Mouse (Mus musculus): ENCODE data around the gene Grn.
A peak's percentile ranks its signal among the peaks of the same experiment; 100 is the strongest.

Gene Grn

DNA sequence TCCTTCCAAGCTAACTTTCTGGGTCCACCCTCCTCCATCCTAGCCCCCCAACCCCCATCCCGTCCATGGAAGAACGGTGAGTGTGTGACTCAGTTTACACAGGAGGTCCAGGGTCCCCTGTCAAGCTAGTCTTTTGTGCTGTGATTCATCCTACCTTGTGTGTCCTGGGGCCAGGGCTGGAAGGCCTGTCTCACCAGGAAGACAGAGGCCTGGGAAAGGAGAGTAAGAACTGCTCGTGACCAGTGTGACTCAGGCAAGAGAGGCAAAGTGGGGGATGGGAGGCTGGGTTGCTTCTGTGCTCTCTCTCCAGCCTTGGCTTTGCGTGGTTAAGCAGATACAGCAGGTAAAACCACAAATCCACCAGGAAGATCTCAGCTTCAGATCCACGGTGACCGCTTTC lies 5.4 kb upstream of the Grn start:
- DNase-seq (ENCODE audit: low read depth, low spot score), result no peak

DNA sequence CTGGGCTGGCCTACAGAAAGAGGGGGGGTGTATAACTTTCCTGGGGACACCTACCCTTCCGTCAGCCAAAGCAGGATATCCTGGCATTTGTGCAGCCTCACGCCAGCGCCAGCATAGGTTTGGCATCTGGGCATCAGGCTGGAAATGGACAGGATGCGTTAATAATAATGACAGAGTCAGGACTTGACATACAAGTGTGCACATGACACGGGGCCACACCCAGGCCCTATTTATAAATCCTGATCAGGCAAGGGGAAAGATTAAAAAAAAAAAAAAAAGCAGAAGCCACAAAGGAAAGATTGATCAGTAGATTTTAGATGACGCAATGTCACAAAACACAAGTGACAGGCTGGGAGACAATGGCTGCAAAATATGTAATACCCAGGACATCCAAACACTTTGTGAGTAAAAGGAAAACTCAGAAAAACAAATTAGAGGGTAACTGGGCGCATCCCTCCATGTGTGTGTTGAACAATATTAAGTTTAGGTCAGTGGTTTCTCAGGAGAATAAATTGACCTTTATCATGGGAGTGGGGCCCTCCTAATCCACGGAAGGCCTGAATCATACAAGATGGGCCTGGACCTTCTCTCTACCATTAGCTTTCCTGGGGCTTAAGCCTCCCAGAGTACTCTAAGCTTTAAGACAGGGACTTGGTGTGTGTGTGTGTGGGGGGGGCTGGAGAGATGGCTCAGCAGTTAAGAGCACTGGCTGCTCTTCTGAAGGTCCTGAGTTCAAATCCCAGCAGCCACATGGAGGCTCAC lies 4.4 kb upstream of the Grn start:
- DNase-seq (ENCODE audit: low read depth, low spot score), result no peak

DNA sequence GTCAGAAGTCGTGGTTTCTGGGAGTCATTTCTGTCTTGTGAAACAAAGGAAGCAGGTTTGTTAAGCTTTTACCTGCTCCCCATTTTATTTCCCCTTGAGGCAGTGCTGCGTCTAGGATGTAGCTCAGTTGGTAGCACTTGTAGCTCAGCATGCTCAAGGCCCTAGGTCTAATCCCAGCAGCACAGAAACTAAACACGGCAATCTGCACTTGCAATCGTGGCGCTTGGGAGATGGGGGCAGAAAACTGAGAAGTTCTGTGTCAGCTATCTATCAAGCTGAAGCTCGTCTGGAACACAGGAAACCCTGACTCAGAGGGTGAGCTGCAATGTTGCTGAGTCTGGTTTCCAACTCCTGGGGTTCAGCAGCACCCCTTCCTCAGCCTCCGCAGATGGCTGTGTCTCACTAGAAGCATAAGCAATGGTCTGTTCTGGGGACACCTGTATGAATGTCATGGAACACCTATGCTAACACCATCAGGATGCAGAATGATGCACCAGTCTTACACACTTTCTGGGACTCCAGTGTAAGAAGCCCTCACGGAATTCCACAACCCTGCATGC lies 1.1 kb upstream of the Grn start:
- no peak for DNase-seq (ENCODE audit: low read depth, low spot score)

DNA sequence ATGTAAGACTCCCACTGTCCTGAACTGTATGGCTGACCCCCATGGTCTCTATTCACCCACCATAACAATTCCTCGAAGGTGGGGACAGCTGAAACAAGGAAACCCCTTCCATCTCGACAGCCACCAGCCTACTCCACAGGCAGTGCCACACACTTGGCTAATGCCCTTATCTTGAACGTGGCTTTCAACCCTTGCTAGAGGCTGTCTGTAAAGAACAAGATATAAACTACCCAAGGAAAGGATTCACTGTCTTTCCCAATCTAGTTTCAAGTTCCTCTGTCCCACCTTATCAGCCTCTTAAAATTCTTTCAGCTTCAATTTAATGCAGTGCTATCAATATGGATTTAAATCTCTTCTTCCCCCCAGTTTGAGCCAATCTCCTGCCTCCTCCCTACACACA lies 564 bp upstream of the Grn start:
- no peak for DNase-seq (ENCODE audit: low read depth, low spot score)

DNA sequence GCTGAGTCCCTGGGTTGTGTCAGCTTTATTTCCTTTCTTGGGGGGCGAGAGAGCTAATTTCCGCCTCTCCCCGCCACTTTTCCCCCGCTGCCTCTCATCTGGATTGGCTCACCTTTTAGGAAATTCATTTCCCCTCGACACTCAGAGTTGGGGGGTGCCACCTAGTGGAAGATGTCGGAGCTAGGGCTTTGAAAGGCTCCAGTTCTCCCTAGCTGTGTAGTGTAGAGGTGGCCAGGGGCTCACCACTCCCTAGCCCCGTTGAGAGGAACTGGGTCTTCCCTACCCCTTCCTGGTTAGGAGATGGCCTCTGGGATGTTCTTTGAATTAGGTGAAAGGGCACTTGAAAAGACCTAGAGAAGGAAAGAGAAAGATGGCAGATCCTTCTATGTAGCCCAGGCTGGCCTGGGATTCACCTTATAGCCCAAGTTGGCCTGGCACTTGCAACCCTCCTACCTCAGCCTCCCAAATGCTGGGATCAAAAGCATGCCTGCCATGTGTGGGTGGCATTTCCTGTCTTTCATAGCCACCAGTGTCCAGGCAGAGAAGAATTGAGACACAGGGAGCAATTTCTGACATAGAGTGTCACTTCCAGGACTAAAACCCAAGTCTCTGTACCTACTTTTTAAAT lies 1.0 kb downstream of the Grn start:
- no peak for DNase-seq (ENCODE audit: low read depth, low spot score)

DNA sequence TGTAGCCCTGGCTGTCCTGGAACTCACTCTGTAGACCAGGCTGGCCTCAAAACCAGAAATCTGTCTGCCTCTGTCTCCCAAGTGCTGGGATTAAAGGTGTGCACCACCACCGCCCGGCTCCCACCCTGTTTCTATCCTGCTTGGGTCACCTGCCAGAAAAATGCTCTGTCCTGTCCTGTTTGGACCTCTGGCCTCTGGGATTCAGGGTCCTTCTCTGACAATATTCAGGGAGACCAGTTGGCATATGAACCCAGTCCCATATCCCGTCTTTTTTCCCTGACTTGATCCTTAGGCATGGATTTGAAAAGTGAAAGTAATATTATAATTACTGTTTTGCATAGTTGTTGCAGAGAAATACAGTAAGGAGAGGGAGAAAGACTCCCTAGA lies 1.6 kb downstream of the Grn start:
- no peak for DNase-seq (ENCODE audit: low read depth, low spot score)

DNA sequence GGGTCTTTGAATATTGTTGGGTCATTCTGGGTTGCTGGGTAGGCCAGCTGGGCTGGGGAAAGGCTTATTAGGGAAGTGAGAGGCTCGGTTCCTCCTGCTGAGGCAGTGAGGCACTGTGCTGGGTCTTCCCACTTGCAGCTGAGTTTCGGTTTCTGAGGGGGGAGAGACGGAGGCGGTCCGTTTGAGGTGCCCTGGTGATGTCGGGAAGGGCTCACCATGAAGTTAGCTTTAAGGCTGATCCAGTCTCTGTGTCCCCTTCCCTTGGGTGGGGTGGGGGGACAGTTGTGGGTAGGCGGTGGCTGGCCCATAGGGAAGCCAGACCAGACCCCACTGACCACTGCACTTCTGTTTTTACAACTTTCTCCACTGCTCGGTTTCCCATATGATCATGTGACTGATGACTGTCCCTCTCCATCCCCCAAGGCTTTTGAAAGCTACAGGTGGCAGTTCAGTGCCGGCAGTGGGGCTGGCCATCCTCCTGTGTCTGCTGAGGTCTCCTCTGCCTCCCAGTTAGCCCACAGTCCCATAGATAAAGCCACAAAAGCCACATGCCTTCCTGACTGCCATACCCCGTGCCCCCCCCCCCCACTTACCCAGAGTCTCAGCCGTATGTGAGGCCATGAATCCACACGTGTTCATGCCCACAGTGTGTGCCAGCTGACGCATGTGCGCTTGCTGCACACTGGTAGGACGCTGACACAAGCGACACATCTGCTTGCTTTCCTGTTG lies 2.2 kb downstream of the Grn start:
- no peak for DNase-seq (ENCODE audit: low read depth, low spot score)

DNA sequence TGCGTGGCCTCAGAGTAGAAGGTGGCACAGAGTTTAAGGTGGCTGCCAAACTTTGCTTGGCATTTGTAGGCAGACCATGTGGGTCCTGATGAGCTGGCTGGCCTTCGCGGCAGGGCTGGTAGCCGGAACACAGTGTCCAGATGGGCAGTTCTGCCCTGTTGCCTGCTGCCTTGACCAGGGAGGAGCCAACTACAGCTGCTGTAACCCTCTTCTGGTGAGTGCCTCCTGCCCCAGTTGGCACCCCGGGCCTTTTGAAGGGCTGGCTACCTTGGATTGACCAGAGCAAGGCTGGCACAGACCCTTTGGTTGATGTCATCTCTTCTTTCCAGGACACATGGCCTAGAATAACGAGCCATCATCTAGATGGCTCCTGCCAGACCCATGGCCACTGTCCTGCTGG lies 2.8 kb downstream of the Grn start:
- DNase-seq (ENCODE audit: low read depth, low spot score), result peak; percentile 91

DNA sequence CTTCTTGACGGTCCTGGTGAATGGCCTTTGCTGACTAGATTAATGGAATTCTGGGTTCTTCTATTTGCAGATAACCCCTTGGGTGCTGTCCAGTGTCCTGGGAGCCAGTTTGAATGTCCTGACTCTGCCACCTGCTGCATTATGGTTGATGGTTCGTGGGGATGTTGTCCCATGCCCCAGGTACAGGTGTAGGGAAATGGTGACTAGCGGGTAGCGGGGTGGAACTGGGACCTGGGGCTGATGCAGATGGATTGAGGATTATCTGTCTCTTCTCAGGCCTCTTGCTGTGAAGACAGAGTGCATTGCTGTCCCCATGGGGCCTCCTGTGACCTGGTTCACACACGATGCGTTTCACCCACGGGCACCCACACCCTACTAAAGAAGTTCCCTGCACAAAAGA lies 3.8 kb downstream of the Grn start:
- no peak for DNase-seq (ENCODE audit: low read depth, low spot score)

DNA sequence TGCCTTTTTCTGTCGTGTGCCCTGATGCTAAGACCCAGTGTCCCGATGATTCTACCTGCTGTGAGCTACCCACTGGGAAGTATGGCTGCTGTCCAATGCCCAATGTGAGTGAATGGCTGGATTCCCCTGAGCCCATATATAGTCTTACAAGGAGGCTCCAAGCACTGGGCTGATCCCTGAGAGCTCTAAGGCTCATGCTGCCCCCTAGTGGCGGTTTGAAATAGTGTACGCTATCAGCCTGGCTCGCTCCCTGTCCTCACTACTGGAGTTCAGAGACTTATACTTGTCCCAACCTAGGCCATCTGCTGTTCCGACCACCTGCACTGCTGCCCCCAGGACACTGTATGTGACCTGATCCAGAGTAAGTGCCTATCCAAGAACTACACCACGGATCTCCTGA lies 4.3 kb downstream of the Grn start:
- peak; percentile 80 for DNase-seq (ENCODE audit: low read depth, low spot score)

DNA sequence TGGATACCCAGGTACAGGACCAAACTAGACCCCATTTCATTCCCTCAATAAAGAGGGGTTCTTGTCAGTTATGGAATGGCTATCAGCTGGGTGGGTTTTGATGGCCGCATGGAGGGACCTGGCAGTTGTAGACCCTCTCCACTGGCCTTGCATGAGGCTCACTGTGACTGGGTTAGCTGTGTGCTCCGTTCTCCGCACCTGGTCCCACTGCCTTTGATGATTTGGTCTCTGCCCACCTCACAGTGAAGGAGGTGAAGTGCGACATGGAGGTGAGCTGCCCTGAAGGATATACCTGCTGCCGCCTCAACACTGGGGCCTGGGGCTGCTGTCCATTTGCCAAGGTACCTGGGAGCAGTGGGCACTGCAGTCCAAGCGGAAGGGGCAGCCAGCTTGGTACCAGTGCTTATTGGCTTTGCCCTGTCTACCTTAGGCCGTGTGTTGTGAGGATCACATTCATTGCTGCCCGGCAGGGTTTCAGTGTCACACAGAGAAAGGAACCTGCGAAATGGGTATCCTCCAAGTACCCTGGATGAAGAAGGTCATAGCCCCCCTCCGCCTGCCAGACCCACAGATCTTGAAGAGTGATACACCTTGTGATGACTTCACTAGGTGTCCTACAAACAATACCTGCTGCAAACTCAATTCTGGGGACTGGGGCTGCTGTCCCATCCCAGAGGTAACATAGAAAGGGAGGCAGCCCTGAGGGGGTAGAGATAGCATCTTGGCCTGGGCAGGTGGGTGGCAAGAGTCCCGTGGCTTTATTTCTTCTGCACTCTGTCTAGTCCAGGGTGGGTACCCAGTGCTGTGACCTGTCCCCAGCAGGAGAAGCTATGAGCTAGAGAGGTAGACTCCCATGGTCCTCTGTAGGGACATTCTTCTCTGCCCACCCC lies 4.9 kb downstream of the Grn start:
- DNase-seq (ENCODE audit: low read depth, low spot score), result no peak

DNA sequence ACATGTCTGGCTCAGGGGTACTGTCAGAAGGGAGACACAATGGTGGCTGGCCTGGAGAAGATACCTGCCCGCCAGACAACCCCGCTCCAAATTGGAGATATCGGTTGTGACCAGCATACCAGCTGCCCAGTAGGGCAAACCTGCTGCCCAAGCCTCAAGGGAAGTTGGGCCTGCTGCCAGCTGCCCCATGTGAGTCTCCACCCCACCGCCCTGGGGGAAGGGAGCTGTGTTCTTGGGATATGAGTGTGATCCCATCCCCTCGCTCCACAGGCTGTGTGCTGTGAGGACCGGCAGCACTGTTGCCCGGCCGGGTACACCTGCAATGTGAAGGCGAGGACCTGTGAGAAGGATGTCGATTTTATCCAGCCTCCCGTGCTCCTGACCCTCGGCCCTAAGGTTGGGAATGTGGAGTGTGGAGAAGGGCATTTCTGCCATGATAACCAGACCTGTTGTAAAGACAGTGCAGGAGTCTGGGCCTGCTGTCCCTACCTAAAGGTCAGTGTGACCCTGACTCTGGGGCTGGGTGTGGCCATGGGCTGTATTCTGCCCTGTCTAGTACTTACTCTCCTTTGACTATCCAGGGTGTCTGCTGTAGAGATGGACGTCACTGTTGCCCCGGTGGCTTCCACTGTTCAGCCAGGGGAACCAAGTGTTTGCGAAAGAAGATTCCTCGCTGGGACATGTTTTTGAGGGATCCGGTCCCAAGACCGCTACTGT lies 5.8 kb downstream of the Grn start:
- DNase-seq (ENCODE audit: low read depth, low spot score), result no peak

DNA sequence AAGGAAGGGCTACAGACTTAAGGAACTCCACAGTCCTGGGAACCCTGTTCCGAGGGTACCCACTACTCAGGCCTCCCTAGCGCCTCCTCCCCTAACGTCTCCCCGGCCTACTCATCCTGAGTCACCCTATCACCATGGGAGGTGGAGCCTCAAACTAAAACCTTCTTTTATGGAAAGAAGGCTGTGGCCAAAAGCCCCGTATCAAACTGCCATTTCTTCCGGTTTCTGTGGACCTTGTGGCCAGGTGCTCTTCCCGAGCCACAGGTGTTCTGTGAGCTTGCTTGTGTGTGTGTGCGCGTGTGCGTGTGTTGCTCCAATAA lies 6.3 kb downstream of the Grn start:
- no peak for DNase-seq (ENCODE audit: low read depth, low spot score)

DNA sequence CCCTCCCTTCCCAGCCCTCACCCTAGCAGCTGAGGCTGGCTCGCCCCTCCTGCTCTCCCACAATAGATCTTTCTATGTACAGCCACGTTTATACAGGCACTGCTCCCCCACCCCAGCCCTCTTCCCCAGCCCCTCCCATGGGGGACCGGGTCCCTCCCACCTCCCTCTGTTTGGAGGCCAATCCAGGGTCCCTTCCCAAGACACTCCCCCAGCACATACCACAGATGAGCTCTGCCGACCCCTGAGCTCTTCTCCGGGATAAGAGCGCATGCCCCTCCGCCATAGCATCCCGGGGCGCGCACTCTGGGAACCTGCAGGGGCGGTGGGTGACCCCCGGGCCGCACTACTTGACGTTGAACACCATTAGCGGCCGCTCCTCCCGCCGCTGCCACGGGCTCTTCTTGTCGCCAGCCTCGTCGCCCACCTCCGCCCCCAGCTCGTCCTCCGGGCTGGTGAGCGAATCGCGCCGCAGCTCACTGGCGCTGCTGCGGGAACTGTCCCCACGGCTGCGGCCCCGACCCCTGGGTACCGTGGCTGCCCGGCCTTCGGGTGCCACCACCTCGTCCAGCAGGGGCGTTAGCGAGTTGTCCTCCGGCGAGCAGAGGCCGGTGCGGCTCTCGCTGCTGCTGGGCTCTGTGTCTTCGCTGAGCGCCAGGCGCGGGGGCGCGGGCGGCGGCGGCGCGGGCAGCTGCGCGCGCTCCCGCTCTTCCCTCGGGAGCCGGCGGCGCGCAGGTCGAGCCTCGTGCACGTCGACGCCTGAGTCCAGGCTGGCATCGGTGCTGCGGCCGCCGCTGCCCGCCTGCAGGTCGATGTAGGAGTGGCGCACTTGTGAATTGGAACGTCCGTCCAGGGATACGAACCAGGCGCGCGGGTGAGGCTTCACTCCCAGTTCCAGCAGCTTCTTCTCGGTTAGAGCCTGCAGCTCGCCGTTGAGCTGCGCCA lies 7.3 kb downstream of the Grn start:
- no peak for DNase-seq (ENCODE audit: low read depth, low spot score)

DNA sequence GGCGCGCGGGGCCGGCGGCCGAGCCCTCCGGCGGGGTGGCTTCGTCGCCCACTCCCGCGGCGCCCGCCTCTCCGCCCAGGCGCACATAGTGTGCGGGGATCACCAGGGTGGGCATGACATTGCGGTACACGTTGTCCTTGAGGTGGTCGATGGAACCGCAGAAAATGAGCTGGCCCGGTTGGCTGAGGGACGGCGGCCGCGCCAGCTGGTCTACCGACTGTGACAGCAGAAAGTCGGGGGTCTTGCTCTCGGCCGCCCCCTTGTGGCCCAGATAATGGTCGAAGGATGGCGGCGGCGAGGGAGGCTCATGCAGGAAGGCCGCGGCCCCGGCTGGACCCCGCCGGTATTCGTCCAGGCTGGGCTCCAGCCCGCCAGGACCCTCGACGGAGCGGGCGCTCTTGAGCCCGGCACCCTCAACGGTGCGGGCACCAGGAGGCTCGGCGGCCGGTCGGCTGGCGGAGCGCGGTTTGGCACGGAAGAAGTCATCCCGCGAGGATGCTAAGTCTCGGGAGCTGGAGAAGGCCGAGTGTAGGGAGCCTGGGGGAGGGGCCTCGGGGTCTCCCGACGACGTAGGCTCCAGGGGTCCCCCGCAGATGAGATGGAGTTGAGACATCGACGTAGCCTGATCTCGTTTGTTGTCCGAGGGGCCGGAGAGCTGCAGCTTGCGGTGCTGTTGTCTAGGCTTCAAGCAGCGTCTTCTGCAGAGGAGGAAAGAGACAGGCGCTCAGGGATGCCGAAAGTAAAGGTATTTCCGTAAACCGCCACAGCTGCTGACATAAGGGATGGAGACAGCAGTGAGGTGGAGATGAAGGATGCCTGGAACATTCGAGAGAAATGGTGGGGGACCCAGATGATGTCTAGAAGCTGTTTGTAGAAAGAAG lies 8.3 kb downstream of the Grn start:
- no peak for DNase-seq (ENCODE audit: low read depth, low spot score)

DNA sequence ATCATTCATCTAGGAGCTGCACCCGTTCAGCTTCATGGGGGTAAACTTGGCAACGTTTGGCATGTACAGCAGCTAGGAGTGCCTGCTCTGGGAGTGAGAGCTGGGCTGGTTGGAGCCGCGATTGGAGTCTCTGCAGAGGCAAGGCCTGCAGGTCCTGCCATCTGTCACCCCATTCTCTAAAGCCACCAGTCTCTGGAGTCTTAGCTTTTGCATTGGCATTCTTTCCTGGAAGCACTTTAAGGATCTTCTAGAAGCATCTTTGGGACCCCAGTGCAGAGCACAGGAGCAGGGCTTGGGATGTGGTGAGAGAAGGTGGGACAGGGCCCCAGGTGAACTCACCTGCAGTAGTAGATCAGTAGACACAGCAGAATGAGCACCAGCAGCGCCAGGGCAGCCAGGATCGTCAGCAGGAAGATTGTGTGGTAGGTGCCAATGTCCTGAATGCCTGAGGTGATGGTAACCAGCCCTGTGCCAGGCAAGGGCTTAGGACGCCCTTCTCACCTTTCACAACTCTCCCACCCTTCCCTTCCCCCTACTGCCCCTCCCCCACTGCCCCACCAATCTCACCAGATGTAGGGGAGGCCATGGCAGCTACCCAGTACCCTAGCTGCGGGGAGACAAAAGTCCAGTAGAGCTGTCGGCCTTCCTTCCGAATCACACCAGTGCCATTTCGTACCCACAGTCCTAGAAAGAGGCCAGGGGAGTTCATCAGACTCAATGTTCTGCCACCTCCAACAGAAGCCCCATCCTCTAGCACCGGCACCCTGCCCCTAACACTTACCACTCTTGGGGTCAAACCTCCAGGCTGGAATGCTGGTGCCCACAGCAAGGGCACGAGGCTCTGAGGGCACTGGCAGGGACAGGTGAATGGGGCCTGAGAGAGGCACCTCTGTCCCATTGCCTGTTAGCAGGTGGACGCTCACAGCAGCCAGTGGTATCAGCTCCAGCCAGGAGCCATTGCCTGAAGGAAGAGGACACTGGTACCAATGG lies 9.3 kb downstream of the Grn start:
- no peak for DNase-seq (ENCODE audit: low read depth, low spot score)

DNA sequence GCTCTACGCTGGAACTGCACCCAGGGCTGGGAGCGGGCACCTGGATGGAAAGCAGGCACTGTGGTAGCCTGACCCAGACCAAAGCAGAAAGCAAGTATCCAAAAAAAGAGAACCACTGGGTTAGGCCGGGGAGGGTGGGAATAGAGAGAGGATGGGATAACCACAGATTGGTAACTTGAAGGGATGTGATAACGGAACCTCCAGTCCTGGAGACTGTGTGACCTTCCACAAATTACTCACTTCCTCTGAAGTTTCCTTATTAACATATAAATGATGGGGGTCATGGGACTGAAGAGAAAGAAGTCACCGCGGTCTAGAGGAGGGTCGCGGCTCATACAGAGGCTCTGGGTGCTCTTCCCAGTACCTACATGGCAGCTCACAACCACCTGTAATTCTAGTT lies 10.1 kb downstream of the Grn start:
- no peak for DNase-seq (ENCODE audit: low read depth, low spot score)

DNA sequence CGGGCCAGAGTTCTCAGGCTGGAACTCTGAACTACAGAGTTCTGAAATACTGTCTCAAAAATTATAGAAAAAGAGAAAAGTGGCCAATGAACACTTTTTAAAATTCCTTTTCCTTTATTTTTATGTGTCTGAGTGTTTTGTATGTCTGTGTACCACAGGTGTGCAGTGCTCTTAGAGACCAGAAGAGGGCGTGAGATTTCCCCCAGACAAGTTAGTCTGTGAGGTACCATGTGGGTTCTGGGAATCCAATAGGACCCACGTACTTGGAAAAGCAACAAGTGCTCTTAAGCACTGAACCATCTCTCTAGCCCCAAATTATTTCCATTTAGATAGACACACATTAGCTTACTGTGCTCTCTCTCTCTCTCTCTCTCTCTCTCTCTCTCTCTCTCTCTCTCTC lies 11.3 kb downstream of the Grn start:
- DNase-seq (ENCODE audit: low read depth, low spot score), result no peak

All from skeletal muscle tissue, adult 2 months (tissue).